Mouse (Mus musculus): Measurements from ENCODE around the gene Atoh8. TPM values are rescaled to one million over a fixed set of nuclear protein-coding genes. Genes with fewer than 3 reads are reported as not detected.
A peak's percentile ranks its signal among the peaks of the same experiment; 100 is the strongest.

The Atoh8 gene
- polyA plus RNA-seq, 1 experiment from 2014 or later: 4.7 TPM

DNA sequence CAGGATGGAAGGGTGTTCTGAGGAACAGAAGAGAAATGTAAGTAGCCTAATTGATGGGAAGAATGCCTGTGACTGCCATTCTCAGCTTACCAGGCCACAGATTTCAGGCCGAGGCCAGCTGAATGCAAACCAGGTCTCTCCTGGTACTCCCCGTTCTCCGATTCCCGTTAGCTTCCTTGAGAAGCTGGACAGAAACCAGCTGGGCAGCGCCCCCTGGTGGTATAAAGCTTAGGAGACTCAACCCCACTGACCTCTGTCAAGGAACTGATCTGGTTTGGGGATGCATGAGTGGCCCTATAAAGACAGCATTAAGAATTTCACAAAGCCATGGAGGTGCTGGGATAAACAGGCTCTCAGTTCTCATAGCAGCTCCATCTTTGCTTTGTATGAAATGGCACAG, 1.7 kb upstream of the Atoh8 start:
- 3% methylated on average over 5 of the region's 5 CpGs for WGBS
- H3K4me2 ChIP-seq (ENCODE audit: low read length): no peak overlapping the region
- H3K4me3 ChIP-seq (ENCODE audit: low read length): no peak overlapping the region

GRCm38 (mm10) chr6:72235807-72236407, 530 bp upstream of the Atoh8 start:
- peak overlapping the region; percentile 100 for H3K4me2 ChIP-seq (ENCODE audit: low read length)
- no peak overlapping the region; the same call in 1 of the 2 replicates for H3K27ac ChIP-seq (ENCODE audit: low read depth, low read length)
- H3K36me3 ChIP-seq (ENCODE audit: control insufficient read depth, insufficient read depth, low read length): no peaks in the 10 kb centered on the region
- H3K9me3 ChIP-seq (ENCODE audit: control insufficient read depth, low read length): no peaks in the 10 kb centered on the region
- peak overlapping the region; percentile 61 for H3K4me3 ChIP-seq (ENCODE audit: low read length)
- H3K27me3 ChIP-seq (replicated peaks; ENCODE audit: control insufficient read depth, insufficient read depth, low read length): peaks cover 32% of the 10 kb centered on the region
- peaks cover 29% of the 10 kb centered on the region for H3K4me1 ChIP-seq (ENCODE audit: control insufficient read depth, insufficient read depth, low read depth, low read length)
- 31% methylated on average over 16 of the region's 16 CpGs for WGBS
- no peak overlapping the region; the same call in 1 of the 2 replicates for H3K9ac ChIP-seq (ENCODE audit: low read depth, low read length)
- no peak for ATAC-seq

More for the DNA sequence above, 1.7 kb upstream of the Atoh8 start:
- Histone ChIP-seq H3K27me3 (replicated peaks; ENCODE audit: control insufficient read depth, insufficient read depth, low read length) (peaks cover 29% of the 10 kb centered on the region), H3K36me3 (ENCODE audit: control insufficient read depth, insufficient read depth, low read length) (no peaks in the 10 kb centered on the region), H3K9ac (ENCODE audit: low read depth, low read length) (no peak overlapping the region), H3K4me1 (ENCODE audit: control insufficient read depth, insufficient read depth, low read depth, low read length) (peaks cover 32% of the 10 kb centered on the region), H3K27ac (ENCODE audit: low read depth, low read length) (no peak overlapping the region), H3K9me3 (ENCODE audit: control insufficient read depth, low read length) (no peaks in the 10 kb centered on the region)
- 0 out of 2 replicates have a peak, but pooled peaks have one; percentile 35 for ATAC-seq

- Histone ChIP-seq H3K4me3 (ENCODE audit: low read length) (peak overlapping the region; percentile 61), H3K9me3 (ENCODE audit: control insufficient read depth, low read length) (no peaks in the 10 kb centered on the region), H3K4me1 (ENCODE audit: control insufficient read depth, insufficient read depth, low read depth, low read length) (peaks cover 31% of the 10 kb centered on the region), H3K27me3 (replicated peaks; ENCODE audit: control insufficient read depth, insufficient read depth, low read length) (peaks cover 32% of the 10 kb centered on the region), H3K9ac (ENCODE audit: low read depth, low read length) (peak overlapping the region; percentile 65), H3K4me2 (ENCODE audit: low read length) (peak overlapping the region; percentile 100), H3K27ac (ENCODE audit: low read depth, low read length) (peak overlapping the region; percentile 8; the same call in 1 of the 2 replicates), H3K36me3 (ENCODE audit: control insufficient read depth, insufficient read depth, low read length) (no peaks in the 10 kb centered on the region)
- under 1% methylated on average over 69 of the region's 79 CpGs for whole genome bisulfite sequencing
- peak; percentile 28; the same call in 1 of the 2 replicates for ATAC-seq
Measured at GRCm38 (mm10) chr6:72234372-72235097, 842 bp downstream of the Atoh8 start.

DNA sequence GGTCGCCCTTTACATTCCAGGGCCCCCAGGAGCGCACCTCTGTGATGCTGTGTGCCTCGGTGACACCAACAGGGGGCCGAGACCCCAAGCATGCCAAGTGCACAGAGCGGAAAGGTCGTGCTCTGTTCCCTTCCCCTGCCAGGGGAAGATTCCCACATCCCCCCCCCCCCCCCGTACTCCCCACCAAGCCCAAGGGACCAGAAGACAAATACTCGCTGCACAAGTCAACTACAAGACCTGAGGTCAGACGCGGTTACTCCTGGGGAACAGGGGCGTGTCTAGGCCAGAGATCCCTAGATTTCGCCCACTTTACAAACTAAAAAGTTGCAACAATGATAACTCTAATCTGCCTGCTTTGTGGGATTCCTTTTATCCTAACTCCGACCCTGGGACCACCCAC, 1.4 kb downstream of the Atoh8 start:
- Histone ChIP-seq H3K4me2 (ENCODE audit: low read length) (peak overlapping the region; percentile 100), H3K27me3 (replicated peaks; ENCODE audit: control insufficient read depth, insufficient read depth, low read length) (peaks cover 32% of the 10 kb centered on the region), H3K36me3 (ENCODE audit: control insufficient read depth, insufficient read depth, low read length) (no peaks in the 10 kb centered on the region), H3K9ac (ENCODE audit: low read depth, low read length) (peak overlapping the region; percentile 65), H3K27ac (ENCODE audit: low read depth, low read length) (no peak overlapping the region), H3K4me1 (ENCODE audit: control insufficient read depth, insufficient read depth, low read depth, low read length) (peaks cover 31% of the 10 kb centered on the region), H3K4me3 (ENCODE audit: low read length) (peak overlapping the region; percentile 61), H3K9me3 (ENCODE audit: control insufficient read depth, low read length) (no peaks in the 10 kb centered on the region)
- ATAC-seq: no peak
- WGBS: 2% methylated on average over 10 of the region's 13 CpGs

DNA sequence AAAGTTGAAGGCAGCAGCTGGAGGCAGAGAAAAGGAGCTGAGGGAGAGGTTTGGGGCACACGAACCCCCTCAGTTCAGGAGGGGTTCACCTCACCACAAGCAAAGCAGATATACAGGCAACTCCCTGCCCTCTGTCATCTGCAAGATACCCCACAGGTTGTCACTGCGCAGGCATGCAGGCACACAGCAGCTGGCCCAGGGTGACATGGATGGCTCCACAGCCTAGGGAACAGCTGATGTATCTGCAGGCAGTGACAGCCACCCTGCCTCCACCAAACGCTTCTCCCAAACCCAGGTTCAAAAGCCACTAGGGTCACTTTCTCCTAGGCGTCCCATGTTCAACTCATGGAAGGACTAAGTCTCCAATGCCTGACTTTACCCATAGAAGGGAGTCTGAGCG, 2.5 kb downstream of the Atoh8 start:
- Histone ChIP-seq H3K27me3 (replicated peaks; ENCODE audit: control insufficient read depth, insufficient read depth, low read length) (peaks cover 28% of the 10 kb centered on the region), H3K27ac (ENCODE audit: low read depth, low read length) (no peak overlapping the region), H3K4me2 (ENCODE audit: low read length) (peak overlapping the region; percentile 100), H3K9me3 (ENCODE audit: control insufficient read depth, low read length) (no peaks in the 10 kb centered on the region), H3K36me3 (ENCODE audit: control insufficient read depth, insufficient read depth, low read length) (no peaks in the 10 kb centered on the region), H3K9ac (ENCODE audit: low read depth, low read length) (no peak overlapping the region), H3K4me1 (ENCODE audit: control insufficient read depth, insufficient read depth, low read depth, low read length) (peaks cover 31% of the 10 kb centered on the region), H3K4me3 (ENCODE audit: low read length) (no peak overlapping the region)
- ATAC-seq: no peak
- 57% methylated on average over 5 of the region's 5 CpGs for WGBS

DNA sequence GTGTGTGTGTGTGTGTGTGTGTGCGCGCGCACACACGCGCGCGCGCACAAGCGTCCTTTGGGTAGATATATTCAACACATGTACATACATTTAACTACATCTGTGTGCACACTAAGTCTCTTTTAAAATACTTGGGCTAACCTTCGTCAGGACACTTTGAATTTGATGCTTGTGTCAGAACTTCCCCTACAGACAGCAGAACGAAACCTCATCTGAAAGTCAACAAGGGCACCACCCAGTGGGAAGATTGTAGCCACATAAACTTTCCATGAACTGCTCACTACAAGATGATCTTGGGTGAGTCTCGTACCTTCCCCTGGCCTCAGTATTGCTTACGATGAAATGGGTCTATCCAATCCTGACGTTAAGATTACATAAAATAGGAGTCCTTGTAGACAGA, 3.0 kb downstream of the Atoh8 start:
- Histone ChIP-seq H3K4me1 (ENCODE audit: control insufficient read depth, insufficient read depth, low read depth, low read length) (peaks cover 31% of the 10 kb centered on the region), H3K9me3 (ENCODE audit: control insufficient read depth, low read length) (no peaks in the 10 kb centered on the region), H3K36me3 (ENCODE audit: control insufficient read depth, insufficient read depth, low read length) (no peaks in the 10 kb centered on the region), H3K27me3 (replicated peaks; ENCODE audit: control insufficient read depth, insufficient read depth, low read length) (peaks cover 27% of the 10 kb centered on the region), H3K4me3 (ENCODE audit: low read length) (no peak overlapping the region), H3K27ac (ENCODE audit: low read depth, low read length) (no peak overlapping the region), H3K4me2 (ENCODE audit: low read length) (no peak overlapping the region), H3K9ac (ENCODE audit: low read depth, low read length) (no peak overlapping the region)
- WGBS: 91% methylated on average over 14 of the region's 14 CpGs
- ATAC-seq: no peak

DNA sequence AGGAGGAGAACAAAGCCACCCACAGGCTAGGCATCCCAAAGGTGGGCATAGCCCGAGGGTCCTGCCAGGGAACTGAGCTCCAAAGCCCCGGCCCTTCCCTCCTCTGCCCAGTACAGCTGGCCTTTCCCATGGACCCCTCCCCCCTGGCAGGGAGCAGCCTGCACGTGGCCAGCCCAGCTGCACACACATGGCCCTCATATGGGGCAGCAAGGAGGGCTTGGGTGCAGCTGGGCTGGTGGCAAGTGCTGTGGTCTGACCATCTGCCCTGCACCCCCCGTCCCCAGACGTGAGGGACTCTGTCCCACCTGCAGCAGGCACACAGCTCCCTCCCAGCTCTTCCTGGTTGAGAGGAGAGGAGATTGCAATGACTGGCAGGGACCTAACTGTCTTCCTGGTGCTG, 4.5 kb downstream of the Atoh8 start:
- Histone ChIP-seq H3K27me3 (replicated peaks; ENCODE audit: control insufficient read depth, insufficient read depth, low read length) (peaks cover 18% of the 10 kb centered on the region), H3K9ac (ENCODE audit: low read depth, low read length) (no peak overlapping the region), H3K27ac (ENCODE audit: low read depth, low read length) (no peak overlapping the region), H3K4me1 (ENCODE audit: control insufficient read depth, insufficient read depth, low read depth, low read length) (peaks cover 28% of the 10 kb centered on the region), H3K36me3 (ENCODE audit: control insufficient read depth, insufficient read depth, low read length) (no peaks in the 10 kb centered on the region), H3K4me2 (ENCODE audit: low read length) (no peak overlapping the region), H3K9me3 (ENCODE audit: control insufficient read depth, low read length) (no peaks in the 10 kb centered on the region), H3K4me3 (ENCODE audit: low read length) (no peak overlapping the region)
- ATAC-seq: peak; percentile 41
- WGBS: 23% methylated on average over 5 of the region's 5 CpGs

GRCm38 (mm10) chr6:72227665-72228265, 7.6 kb downstream of the Atoh8 start:
- H3K27ac ChIP-seq (ENCODE audit: low read depth, low read length): no peak overlapping the region
- no peaks in the 10 kb centered on the region for H3K9me3 ChIP-seq (ENCODE audit: control insufficient read depth, low read length)
- H3K4me2 ChIP-seq (ENCODE audit: low read length): no peak overlapping the region
- WGBS: 91% methylated on average over 9 of the region's 9 CpGs
- peaks cover 15% of the 10 kb centered on the region for H3K27me3 ChIP-seq (replicated peaks; ENCODE audit: control insufficient read depth, insufficient read depth, low read length)
- H3K4me3 ChIP-seq (ENCODE audit: low read length): no peak overlapping the region
- peaks cover 10% of the 10 kb centered on the region for H3K4me1 ChIP-seq (ENCODE audit: control insufficient read depth, insufficient read depth, low read depth, low read length)
- H3K9ac ChIP-seq (ENCODE audit: low read depth, low read length): no peak overlapping the region
- H3K36me3 ChIP-seq (ENCODE audit: control insufficient read depth, insufficient read depth, low read length): no peaks in the 10 kb centered on the region
- ATAC-seq: no peak

- Histone ChIP-seq H3K27ac (ENCODE audit: low read depth, low read length) (no peak overlapping the region), H3K9ac (ENCODE audit: low read depth, low read length) (no peak overlapping the region), H3K4me3 (ENCODE audit: low read length) (no peak overlapping the region), H3K4me2 (ENCODE audit: low read length) (no peak overlapping the region), H3K27me3 (replicated peaks; ENCODE audit: control insufficient read depth, insufficient read depth, low read length) (peaks cover 16% of the 10 kb centered on the region), H3K36me3 (ENCODE audit: control insufficient read depth, insufficient read depth, low read length) (no peaks in the 10 kb centered on the region), H3K9me3 (ENCODE audit: control insufficient read depth, low read length) (no peaks in the 10 kb centered on the region), H3K4me1 (ENCODE audit: control insufficient read depth, insufficient read depth, low read depth, low read length) (peaks cover 17% of the 10 kb centered on the region)
- WGBS: 88% methylated on average over 4 of the region's 4 CpGs
- ATAC-seq: no peak
Measured at GRCm38 (mm10) chr6:72227011-72227410, 8.4 kb downstream of the Atoh8 start.
